Mouse (Mus musculus) brain, embryonic 14.5 days (tissue): ENCODE data around the gene Abcg8.

Experiments
- CTCF ChIP-seq: fragments of 200-500 bp; IDR thresholded peaks from 2 replicates; pipeline ENCODE4 v1.5.1; 2012; ENCODE audit warnings: inconsistent platforms, mild to moderate bottlenecking, moderate library complexity, borderline replicate concordance; ENCODE audit not compliant: insufficient read depth, insufficient read length; ENCODE audit errors: extremely low read depth
- POLR2A ChIP-seq: fragments of 200-500 bp; IDR thresholded peaks from 2 replicates; pipeline ENCODE4 v1.6.1; 2012; ENCODE audit warnings: mild to moderate bottlenecking, inconsistent platforms, borderline replicate concordance; ENCODE audit not compliant: poor library complexity, insufficient read depth, insufficient read length, severe bottlenecking; ENCODE audit errors: extremely low read depth

DNA sequence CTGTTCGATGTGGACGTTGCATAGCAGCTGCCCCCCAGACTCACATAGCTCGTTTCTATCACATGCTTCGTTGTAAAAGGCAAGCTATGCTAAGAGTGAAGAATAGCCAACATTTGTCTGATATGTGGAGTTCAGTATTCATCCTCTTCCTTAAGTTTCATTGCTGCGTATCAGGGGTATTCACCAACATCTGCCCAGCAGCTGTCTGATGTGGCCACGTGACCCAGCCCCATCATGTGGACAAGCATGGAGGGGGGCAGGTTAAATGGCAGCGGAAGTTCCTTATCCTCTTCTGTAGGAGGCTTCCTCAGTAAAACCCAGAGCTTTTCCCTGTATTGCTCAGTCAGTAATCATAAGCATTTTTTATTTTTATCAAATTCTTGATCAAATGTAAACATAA, 18.3 kb upstream of the Abcg8 start:
- TF ChIP-seq CTCF (no peak), POLR2A (no peak)
